Mouse (Mus musculus) urinary bladder, postnatal 4 days (tissue): ENCODE measurements around the gene Irf8.
A peak's percentile ranks its signal among the peaks of the same experiment; 100 is the strongest.

Experiments used
- DNase-seq, 2 experiments: peaks; one replicate each; pipeline ENCODE4 v3.0.0; 2021 to 2022; ENCODE audit warnings: low spot score in 2 of 2

Gene Irf8

DNA sequence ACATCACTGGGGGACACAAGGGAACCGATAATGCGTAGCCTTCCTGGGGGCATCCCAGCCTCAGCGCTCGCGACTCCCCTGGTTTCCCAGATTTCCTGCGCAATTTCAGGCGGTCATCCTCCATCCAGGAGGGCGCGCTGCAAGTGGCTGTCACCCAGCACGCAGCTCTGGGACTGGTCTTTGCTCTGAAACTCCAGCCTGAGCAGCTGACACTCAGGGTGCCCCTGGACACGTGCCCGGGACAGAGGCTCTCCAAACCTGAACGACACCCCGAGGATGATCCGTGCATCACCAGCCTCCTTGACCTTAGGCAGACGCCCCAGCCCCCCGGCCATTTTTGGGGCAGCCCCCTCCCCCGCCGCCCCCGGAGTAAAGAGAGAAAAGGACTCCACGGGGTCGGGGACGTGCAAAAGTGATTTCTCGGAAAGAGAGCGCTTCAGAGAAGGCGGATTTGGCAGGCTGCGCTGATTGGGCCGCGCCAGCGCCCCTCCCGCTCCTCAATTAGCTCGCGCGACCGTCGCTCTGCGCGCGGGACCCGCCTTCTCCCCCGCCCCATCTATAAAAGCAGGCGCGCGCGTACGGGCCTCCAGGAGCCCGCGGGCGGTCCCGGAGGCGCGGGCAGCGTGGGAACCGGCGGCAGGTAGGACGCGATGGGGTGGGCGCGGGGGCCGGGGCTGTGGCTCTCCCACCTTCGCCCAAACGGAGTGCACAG, at the start of gene Irf8:
Gene Irf8 (plus strand): TSS at position 589 of the 712 bp plus-strand sequence.
- peak; percentile 83 to 89 for DNase-seq

DNA sequence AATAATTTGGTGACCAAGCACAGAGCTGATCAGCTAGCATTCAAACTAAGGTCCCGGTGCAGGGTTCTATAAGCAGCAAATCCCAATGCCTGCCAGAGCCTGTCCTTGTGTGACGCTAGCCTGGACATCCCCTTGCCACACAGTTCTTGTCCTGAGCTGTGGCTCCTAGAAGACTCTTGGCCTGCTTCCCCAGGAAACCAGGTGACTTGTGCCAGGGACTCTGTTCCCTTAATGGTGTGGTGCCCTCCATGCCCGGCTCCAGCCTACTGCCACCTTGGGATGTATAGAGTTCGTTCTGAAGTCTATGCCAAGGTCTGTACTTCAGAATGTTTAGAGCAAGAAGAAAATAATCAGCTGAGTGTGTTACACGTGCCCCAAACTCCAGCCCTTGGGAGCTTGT, 49.6 kb upstream of the Irf8 start:
- no peak for DNase-seq

DNA sequence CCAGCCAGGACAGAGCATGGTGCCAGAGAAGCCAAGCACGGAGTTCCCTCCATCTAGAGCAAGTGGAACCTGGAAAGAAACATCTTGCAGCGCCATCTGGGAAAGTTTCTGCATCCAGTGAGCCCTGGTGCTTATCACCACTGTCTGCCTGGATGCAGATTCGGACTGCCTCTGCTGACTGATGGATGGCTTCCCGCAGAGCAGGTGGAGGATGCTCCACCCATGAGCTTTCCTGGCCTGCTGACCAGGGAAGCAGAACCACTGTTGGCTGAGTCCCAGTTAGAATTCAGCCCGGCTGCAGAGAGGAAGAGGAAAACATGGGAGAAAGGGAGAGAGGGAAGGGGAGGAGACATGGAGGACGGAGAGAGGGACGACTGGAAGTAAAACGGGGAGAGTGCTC, 48.4 kb upstream of the Irf8 start:
- no peak for DNase-seq

DNA sequence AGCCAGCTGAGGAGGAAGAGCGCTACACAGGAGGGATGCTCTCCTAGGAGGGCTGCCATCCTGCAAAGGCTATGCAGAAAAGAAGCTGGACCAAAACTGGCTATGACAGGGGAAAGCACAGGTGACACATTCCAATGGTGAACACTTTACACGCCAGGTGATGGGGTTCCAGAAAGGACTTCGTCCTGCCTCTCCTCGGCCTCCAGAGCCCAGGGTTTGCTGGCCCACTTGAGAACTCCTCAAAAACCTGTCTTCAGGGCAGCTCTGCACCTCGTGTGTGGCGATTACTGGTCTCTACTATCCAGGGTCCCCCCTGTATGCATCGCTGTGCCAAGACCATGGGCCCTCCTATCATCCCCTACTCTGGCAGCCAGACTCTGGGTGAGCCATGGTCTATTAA, 47.6 kb upstream of the Irf8 start:
- no peak for DNase-seq

DNA sequence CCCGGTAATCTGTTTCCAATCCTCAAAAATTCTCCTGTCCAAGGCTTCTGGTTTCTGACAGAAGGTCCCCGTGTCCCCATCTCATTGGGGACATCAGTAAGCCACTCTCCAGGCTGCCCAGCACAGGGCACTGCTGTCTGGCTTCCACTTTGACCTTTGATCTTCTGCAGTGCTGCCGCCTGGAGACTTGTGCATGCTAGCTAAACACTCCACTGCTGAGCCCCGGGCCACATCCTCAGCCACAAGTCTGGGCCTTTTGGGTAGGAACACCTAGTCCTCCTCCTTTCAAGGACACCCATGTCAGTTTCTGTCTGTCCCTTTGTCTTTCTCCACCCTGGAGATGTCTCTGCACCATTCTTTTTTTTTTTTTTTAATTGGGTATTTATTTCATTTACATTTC, 43.2 kb upstream of the Irf8 start:
- DNase-seq, result no peak

DNA sequence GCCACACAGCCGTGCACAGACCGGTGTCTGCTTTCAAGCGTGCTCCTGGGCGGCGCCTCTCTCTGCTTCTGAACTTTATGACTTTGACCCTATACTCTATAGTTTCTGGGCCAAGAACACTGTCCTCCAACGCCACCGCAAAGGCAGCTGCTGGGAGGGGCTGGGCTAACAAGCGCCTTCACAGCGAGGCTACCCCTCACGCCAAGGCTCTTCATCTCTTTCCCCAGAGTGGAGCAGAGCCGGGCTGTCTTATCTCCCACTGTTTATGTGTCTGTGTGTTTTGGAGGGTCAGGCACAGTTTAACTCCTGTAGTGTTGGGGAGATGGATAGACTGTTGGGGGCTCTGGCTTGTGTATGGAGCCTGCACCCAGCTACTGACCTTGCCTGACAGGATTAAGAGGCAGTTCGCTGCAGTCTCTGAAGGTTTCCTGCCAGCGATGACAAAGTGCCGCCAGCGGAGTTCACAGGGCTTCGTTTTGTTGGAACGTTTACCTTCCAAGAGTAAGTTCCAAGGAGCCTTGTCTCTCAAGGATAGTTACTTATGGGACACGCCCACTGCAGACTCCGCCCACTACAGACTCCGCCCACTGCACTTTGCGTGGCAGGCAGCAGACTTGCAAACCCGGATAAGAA, 42.2 kb upstream of the Irf8 start:
- peak; percentile 66 to 75 for DNase-seq

DNA sequence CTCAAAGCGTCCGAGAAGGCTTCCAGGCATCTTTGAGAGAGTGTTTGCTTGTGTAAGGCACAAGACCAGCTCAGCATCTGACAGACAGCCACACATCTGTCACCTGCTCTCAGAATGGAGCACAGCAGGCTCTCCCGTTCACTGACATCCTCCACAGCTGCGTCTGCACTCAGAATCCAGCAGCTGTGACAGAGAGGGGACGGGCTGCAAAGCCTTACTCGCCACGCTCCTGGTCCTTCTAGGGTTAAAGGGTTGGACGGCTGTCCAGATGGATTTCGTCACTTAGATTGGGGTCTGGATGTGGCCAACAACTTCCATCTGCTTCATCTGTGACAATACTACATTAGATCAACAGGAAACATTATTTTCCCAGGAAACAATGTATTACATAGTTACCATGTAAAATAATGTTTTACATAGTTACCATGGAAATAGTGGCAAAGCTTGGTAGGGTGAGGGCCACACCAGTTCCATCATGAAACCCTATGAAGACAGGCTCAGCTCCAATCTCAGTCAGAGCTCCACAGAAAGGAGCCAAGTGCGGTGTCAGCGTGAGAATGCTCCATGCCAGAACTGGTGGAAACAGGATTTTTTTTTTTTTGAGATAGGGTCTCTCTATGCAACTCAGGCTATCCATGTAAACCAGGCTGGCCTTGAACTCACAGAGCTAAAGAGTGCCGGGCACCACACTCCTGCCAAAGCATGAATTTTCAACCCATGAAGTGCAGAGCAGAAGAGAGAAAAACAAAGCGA, 39.6 kb upstream of the Irf8 start:
- DNase-seq, result no peak

DNA sequence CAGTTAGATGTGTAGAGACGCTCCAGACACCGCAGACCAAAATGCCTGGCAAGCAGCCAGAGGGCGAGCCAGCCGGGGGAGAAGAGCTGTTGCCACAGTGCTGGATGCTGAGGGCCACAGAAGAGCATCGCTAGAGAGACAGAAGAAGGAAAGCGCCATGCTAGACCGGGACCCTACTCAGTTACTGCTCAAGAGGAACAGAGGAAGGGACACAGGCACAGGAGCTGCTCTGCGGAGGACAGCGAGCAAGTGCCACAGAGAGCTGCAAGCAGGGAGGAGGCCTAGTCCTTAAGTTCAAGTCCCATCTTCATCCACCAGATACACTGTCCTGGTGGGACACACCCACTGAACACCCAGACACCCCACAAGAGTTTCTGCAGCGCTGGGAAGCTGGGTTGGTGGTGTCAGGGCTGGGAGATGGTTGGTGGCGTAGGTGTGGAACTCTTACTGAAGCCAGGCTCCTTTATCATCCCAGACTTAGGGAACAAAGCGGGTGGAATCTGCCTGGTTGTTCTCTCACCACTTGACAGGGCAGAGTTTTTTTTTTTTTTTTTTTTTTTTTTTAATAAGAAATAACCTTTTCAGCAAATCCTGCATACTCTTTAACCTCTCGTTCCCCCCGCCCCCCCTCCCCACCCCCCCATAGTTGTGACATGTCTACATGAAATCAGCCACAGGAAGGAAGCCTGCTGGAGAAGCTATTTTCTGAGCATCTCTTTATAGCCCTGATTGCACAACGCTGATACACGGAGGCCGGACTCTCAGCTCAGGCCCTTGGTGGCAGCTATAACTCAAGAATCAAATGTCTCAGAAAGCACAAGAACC, 38.8 kb upstream of the Irf8 start:
- no peak for DNase-seq

DNA sequence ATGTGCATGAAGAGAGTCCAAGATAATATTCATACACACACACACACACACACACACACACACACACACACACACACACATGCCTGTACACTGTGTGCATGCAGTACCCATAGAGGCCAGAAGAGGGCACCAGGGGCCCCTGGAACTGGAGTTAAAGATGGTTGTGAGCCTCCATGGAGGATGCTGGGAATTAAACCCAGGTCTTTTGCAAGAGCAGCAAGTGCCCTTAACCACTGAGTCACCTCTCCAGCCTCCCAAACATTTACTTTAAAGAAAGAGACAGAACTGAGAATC, 38.2 kb upstream of the Irf8 start:
- no peak for DNase-seq

DNA sequence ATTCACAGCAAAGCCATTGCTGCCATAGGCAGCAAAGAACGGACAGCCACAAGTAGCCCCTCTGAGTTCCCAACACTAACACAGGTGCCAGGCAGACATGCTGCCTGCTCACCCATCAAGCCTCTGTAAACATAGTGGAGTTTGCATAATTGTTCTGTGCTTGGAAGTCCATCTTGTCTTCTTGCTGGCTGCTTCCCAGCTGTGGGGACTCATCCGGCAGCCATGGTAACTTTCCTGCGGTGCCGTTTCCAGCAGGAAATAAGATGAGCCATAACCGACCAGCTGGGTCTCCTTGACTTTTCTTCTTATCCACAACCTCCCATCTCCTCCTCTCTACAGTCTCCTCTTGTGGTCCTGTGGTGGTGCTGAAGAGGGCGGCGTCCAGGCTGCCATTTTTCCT, 37.7 kb upstream of the Irf8 start:
- no peak for DNase-seq

DNA sequence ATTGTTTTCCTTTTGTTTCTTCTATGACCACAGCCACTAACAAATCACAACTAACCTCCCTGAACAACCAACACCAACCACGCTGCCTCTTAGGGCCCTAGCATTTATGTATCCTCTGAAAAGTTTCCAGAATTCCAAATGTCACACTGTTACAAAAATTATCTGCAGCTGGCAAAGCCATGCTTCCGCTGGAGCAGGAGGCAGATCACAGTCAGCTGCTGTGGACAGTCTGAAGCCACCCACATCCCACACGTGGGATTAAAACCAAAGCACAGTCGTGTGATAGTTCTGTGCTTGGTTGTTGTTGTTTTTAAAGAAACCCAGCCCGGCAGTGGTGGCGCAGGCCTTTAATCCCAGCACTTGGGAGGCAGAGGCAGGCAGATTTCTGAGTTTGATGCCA, 37.1 kb upstream of the Irf8 start:
- no peak for DNase-seq

DNA sequence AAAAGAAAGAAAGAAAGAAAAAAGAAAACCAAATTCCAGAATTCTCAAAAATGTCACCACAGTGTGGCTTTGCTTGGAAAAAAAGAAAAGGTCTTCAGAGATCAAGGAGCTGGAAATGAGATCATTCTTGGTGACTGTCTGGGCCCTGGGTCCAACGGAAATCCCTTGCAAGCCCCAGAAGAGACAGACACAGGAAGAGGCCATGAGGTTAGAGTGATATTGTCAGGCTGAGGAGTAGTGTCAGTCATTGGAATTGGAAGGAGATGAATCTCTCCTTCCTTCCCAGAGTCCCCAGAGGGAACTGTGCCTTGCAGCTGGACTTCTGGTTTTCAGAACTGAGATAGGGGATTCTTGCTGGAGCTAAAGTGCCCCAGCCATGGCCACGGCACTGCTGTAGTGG, 36.6 kb upstream of the Irf8 start:
- DNase-seq, result no peak

DNA sequence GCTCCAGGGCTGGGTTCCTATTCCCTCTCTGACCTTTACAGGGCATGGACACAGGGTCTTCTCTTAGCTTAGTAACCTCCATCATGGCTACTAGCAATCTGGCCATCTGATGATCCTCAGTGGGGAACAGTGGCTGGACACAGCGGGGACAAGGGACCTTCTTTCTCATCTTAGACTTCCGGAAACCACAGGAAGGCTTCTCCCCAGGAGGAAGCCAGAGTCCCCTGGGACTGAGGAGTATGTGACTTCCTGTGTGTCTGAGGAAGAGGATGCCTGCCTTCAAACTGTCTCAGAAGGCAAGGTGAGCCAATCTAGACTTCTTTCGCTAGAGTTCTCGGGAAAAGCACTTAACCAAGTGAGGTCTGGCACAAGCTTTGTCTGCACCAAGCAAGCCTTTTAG, 36.1 kb upstream of the Irf8 start:
- no peak for DNase-seq

DNA sequence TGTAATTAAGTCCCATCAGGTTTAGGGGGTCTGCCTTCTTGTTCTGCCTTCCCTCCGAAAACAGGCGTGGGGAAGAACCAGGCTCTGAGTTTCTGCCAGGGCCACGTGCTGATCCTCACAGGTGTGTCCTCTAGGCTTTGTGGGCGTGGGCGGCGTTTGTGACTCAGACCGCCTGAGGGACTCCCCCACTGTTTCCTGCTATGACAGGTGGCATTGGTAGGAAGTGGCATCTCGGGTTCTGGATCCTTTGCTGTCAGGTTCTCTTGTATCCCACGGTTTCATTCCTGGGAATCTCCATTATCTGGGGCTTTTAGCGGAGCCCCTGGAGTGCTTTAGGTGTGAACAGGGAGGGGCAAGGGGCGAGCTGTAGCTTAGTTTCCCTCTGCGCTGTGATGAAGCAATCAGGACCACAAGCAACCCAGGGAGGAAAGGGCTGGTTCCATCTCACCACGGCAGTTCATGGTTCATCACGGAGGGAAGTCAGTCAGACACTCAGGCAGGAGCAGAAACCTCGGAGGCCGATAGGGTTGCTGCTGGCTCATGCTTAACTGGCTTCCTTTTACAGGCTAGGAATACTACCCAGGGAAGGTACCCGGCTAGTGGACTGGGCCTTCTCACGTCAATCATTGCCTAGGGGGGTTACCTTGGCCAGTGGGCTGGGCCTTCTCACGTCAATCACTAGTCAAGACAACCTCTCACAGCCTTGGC, 34.2 kb upstream of the Irf8 start:
- no peak for DNase-seq

DNA sequence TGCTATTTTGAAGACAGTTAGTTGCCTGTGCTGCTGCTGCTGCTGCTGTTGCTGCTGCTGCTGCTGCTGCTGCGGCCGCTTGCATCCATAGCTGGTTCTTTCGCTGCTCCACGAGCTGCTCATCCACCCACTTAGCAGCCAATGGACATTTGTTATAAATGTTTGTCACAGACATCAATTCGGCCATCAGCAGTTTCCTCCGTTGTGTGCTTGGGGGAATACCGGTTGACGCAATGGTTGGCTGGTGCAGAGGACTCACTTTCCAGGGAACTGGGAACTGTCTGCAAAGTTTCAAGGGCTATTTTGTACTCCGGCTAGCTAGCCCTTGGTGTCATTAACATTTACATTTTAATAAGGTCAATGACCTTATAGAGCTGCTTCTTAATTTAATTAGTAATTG, 32.0 kb upstream of the Irf8 start:
- no peak for DNase-seq

DNA sequence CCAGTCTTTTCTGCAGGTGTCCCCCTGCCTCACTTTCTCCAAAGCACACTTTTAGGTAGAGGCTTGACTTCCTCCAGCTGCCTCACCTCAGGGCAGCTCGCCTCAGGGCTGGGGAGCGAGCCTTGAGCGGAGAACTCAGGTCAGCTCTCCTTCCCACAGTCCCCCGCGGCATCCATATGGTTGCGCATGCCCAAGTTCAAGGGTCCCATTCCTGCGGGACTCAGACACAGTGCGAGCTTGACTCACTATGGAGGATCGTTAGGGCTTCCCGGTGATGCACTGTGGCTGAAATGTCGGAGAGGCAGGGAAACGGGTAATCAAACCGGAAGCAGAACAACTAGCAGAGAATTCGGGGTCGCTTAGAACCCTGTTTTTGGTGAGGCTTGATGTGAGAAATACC, 31.0 kb upstream of the Irf8 start:
- DNase-seq, result no peak

DNA sequence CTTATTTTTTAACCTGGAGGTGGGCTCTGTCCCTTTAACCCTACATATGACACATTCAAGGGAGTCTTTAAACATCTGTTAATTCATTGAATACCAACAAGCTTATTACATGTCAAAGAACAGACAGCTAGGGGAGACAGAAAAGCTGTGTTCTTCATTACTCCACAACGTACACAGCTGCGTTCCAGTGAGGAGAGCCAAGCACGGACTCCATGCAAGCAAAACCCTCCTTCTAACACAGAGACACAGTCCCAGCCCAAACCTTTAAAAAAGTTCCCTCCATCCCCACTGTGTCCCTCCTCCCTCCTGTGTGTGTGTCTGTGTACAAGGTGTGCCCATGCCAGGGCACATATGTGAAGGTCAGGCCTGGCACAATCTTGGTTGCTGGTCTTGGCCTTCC, 30.0 kb upstream of the Irf8 start:
- no peak for DNase-seq

DNA sequence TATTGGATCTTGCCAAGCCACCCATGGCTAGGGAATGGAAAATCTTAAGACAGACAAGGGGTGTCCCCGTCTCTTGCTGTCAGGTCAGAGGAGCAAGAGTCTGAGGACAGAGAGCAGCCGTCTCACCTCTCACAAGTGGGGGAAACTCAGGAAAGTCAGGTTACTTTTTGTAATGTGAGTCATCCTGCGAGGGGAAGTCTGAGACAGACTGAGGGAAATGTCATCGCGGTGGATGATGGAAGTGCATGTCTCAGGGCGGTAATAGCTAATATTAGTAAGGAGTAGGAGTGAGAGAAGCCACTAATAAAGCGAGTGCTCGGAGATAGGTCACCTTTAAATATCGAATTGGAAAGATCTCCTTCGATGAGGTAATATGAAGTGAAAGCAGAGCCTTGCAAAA, 27.0 kb upstream of the Irf8 start:
- DNase-seq, result no peak

DNA sequence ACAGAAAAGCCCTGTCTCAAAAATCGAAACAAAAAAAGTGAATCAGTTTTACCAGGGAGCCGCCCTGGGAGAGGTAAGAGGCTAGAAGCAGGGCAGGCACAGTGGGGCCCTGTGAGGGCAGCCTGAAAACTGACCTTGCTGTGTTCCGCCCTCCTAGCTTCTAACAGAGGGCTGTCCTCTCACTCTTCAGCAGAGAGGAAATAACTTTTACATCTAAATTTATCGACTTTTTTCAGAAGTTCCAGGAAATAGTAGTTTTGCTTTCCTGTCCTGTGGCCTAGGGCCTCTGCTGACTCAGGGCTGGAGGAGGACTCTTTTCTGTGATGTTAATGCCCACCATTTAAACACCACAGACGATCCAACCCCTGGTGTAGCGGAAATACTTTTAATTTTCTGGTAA, 21.0 kb upstream of the Irf8 start:
- DNase-seq, result no peak

DNA sequence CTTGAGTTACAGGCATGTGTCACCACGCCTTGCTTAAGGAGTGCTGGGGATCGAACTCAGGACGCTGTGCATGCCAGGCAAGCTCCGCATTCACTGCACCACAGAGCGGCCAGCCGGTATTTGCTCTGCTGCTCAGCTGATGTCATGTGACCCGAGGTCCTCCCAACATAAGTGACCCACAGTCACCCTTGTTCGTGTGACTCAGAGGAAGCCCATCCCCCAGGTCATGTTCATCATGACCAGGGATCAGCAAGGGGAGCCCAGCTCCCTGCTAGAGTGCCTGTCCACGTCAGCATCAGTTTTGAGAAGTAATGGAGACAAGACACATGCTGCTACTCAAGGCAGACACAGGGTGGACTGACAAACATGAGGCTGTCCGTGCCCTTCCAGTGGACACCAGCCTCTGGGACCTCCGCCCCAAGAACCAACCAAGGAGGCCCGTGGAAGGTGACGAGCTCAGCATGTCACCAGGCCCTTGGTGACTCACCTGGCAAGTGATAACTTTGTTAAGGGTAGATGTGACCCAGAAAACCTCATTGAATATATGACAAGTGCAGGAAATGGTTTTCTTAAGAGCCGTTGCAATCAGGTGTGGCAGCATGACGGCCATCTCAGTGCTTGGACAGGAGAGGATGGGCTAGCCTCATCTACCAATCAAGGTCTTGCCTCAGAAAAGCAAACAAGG, 20.0 kb upstream of the Irf8 start:
- no peak for DNase-seq

DNA sequence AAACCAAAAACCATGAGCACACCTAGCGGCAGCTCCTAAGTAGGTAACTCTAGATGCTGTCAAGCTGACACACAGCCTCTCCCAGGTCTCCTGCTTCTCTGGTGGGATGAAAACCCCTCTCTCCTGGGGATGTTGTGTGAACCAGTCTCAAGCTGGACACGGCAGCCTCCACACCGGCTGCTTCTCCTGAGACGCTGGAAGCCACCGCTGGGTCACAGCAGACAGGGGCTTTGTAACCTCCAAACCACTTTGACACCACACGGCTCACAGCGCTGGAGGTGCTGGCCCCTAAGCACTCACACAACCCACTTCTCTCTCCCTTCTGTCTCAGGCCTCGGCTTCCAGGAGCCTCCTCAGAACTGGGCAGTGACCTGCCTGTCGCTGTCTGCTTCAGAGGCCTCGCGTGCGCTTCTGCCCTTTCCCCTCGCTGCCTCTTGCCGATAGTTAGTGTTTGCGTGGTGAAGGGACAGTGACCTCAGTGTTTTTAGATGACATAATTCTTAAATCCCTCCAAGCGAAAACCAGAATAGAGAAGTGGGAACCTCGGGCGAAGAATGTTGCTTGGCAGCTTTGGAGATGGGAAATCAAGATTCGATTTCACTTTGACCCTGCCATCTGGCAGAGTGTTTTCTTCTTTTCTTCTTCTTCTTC, 16.4 kb upstream of the Irf8 start:
- no peak for DNase-seq
